Mouse (Mus musculus) kidney, embryonic 14.5 days (tissue): ENCODE data around the gene Unc80. TPM values are rescaled to one million over a fixed set of nuclear protein-coding genes. Genes with fewer than 3 reads are reported as not detected.

Experiments
- ATAC-seq: fragments of 200-750 bp; cut with Nextera tagmentation; 2 replicates; pipeline ENCODE4 v1.8.0; 2017; ENCODE audit warnings: moderate number of reproducible peaks, mild to moderate bottlenecking, moderate TSS enrichment, moderate library complexity; ENCODE audit not compliant: low FRiP score, low TSS enrichment
- H3K27ac ChIP-seq: fragments of 300-500 bp; sonication (generic); 2 replicates; pipeline ENCODE4 v1.5.1; 2014; ENCODE audit warnings: low read depth, mild to moderate bottlenecking, low read length, moderate library complexity, mixed read lengths
- H3K27me3 ChIP-seq: fragments of 300-500 bp; sonication (generic); 2 replicates; pipeline ENCODE4 v1.6.1; 2014; ENCODE audit warnings: mild to moderate bottlenecking, low read length; ENCODE audit not compliant: control insufficient read depth, insufficient read depth
- H3K36me3 ChIP-seq: fragments of 300-500 bp; sonication (generic); 2 replicates; pipeline ENCODE4 v1.6.1; 2014; ENCODE audit warnings: low read length, mixed read lengths; ENCODE audit not compliant: control insufficient read depth, insufficient read depth
- H3K4me1 ChIP-seq: fragments of 300-500 bp; sonication (generic); 2 replicates; pipeline ENCODE4 v1.6.1; 2014; ENCODE audit warnings: low read length, mixed read lengths; ENCODE audit not compliant: control insufficient read depth, insufficient read depth
- H3K4me2 ChIP-seq: fragments of 300-500 bp; sonication (generic); replicated peaks from 2 replicates; pipeline ENCODE4 v1.6.1; 2014; ENCODE audit warnings: low read depth, mild to moderate bottlenecking, low read length
- H3K4me3 ChIP-seq: fragments of 300-500 bp; sonication (generic); 2 replicates; pipeline ENCODE4 v1.5.1; 2014; ENCODE audit warnings: mild to moderate bottlenecking, low read length
- H3K9ac ChIP-seq: fragments of 300-500 bp; sonication (generic); 2 replicates; pipeline ENCODE4 v1.6.1; 2014; ENCODE audit warnings: low read depth, mild to moderate bottlenecking, low read length, moderate library complexity
- H3K9me3 ChIP-seq: fragments of 300-500 bp; sonication (generic); 2 replicates; pipeline ENCODE4 v1.6.1; 2016; ENCODE audit warnings: low read length; ENCODE audit not compliant: control insufficient read depth
- WGBS: fragments of 180-500 bp; shearing (Covaris S2); extraction: QIAGEN DNeasy Blood & Tissue Kit; methylation state at CpG from one replicate; pipeline ENCODE4 v1.1.7; 2014; 5-methylcytosine and 5-hydroxymethylcytosine counted together
- polyA plus RNA-seq: library from polyadenylated mRNA; unstranded; fragments of >200 nt; fragmentation: Nextera tagmentation; extraction: Ambion mirVana; gene quantifications from 2 replicates; pipeline ENCODE4 v1.2.1, GENCODE M21; 2014

The Unc80 gene
- polyA plus RNA-seq, 1 experiment from 2014 or later, result 0.01 TPM

DNA sequence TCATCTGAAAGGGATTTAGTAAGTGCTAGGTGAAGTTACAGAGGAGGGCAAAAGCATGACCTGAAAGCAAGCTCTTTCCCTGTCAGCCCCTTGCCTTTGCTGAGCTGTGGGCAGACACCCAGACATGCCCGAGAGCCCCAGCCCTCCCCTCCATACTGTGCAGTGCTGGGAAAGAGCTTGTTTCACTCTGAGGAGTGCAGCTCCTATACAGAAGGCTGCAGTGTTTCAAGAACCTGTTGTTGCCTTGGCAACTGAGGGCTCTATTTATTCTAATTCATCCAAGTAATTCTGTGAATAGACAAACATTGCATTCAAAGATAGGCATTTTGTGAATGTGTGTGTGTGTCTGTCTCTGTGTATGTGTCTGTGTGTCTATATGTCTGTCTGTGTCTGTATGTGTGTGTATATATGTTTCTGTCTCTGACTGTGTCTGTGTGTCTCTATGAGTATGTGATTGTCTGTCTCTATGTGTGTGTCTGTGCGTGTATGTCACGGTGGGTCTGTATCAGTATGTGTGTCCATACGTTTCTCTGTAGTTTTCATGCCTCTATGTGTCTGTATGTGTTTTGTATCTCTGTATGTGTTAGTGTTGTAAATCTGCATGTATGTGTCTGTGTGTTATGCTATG, 187.1 kb downstream of the Unc80 start:
- WGBS, result 70% methylated on average over 4 of the region's 4 CpGs

DNA sequence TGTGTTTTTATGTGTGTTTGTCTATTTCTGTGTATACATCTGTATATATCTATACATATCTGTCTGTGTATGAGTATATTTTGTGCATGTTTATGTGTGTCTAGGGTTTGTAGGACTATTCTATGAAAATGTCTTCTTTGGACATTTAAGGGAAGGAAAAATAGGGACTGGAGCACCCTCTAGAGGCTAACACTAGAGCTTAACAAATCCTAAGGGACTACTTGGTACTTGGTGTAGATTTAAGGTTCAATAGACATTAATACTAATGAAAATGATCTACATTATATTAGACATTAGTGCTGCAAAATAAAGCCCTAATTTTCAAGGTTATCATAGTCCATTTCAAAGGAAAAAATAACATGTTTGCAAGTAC, 187.6 kb downstream of the Unc80 start:
- Histone ChIP-seq H3K4me3 (no peak overlapping the region), H3K9ac (no peak overlapping the region), H3K36me3 (no peaks in the 10 kb centered on the region), H3K4me2 (no peak overlapping the region), H3K27me3 (no peaks in the 10 kb centered on the region), H3K27ac (no peak overlapping the region), H3K9me3 (no peaks in the 10 kb centered on the region), H3K4me1 (no peaks in the 10 kb centered on the region)
- ATAC-seq, result no peak

More for the DNA sequence above, 187.1 kb downstream of the Unc80 start:
- Histone ChIP-seq H3K27me3 (no peaks in the 10 kb centered on the region), H3K4me3 (no peak overlapping the region), H3K4me1 (no peaks in the 10 kb centered on the region), H3K4me2 (no peak overlapping the region), H3K36me3 (no peaks in the 10 kb centered on the region), H3K9me3 (no peaks in the 10 kb centered on the region), H3K27ac (no peak overlapping the region), H3K9ac (no peak overlapping the region)
- no peak for ATAC-seq

DNA sequence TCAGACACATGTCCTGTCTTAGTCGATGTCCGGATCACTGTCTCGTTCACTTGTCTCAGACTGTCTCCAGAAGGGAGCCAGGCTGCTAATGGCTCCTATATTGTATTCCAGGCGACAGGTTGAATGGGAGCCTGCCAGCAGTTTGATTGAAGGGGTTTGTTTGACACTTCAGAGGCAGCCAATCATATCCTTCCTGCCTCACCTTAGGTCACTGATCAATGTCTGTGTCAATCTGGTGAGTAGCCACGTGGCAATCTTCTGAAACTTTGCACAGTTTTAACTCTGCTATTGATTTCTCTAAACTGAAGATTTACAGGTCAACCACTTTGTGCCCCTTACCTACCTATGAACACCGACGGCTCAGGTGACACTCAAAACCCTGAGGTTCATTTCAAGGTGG, 203.3 kb downstream of the Unc80 start:
- H3K4me1 ChIP-seq, result no peaks in the 10 kb centered on the region
- no peak overlapping the region for H3K9ac ChIP-seq
- no peaks in the 10 kb centered on the region for H3K36me3 ChIP-seq
- no peak overlapping the region for H3K4me3 ChIP-seq
- H3K4me2 ChIP-seq, result no peak overlapping the region
- H3K27ac ChIP-seq, result no peak overlapping the region
- H3K9me3 ChIP-seq, result no peaks in the 10 kb centered on the region
- ATAC-seq, result no peak
- 74% methylated on average over 7 of the region's 7 CpGs for WGBS
- H3K27me3 ChIP-seq, result no peaks in the 10 kb centered on the region

DNA sequence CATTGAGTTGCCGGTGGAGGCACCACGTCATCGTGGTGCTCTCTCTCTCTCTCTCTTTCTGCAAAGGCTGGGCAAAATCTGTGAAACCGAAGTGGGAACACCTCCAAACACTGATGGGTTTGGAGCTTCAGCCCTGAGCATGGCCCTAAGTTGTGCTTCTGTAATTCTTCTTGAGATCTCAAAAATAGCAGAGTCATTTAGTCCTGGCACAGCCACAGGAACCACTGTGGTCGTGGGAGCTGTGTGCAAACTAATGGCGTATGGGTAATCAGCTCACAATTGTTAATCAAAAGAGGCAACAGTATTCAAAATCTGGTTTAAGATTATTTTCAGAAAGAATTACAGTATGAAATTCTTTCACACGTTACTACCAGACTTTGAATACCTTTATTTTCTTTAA, 204.6 kb downstream of the Unc80 start:
- H3K27me3 ChIP-seq, result no peaks in the 10 kb centered on the region
- no peak overlapping the region for H3K27ac ChIP-seq
- H3K4me2 ChIP-seq, result no peak overlapping the region
- H3K9me3 ChIP-seq, result no peaks in the 10 kb centered on the region
- no peak overlapping the region for H3K4me3 ChIP-seq
- ATAC-seq, result no peak
- H3K9ac ChIP-seq, result no peak overlapping the region
- WGBS, result 85% methylated on average over 7 of the region's 7 CpGs
- H3K4me1 ChIP-seq, result no peaks in the 10 kb centered on the region
- H3K36me3 ChIP-seq, result no peaks in the 10 kb centered on the region

DNA sequence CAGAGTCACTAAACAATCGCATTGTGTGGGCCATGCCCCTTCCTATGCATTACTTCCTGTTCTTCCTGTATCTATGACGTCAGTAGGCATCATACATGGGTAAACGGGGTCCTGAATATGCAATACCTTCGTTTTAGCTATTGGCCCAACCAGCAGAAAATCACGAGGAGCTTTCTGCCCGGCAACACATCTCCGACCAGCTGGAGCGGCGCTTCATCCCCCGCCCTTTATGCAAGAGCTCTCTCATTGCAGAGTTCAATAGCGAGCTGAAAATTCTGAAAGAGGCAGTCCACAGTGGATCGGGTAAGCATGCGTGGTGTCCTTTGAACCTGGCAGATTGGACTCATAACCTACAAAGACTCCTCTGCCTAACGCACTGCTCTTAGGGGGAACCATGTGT, 209.8 kb downstream of the Unc80 start:
- Histone ChIP-seq H3K27me3 (no peaks in the 10 kb centered on the region), H3K4me3 (no peak overlapping the region), H3K4me2 (no peak overlapping the region), H3K4me1 (no peaks in the 10 kb centered on the region), H3K9ac (no peak overlapping the region), H3K36me3 (no peaks in the 10 kb centered on the region), H3K9me3 (no peaks in the 10 kb centered on the region), H3K27ac (no peak overlapping the region)
- no peak for ATAC-seq
- 88% methylated on average over 14 of the region's 14 CpGs for WGBS

DNA sequence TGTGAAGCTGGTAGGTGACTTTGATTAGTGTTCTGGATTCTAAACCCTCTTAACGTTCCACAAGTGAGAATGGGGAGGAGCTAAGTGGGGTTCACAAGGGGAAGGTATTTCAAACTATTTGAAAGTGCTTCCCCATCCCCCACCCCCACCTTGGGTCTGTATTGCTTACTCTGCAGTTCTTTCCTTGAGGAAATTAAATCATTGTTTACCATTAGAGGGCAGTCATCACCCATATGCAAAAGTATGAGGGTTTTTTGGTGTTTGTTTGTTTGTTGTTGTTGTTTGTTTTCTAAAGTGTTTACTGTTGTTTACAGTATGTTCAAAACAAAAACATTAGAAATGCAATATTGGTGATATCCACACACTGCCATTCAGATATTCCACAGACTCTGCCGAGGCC, 210.5 kb downstream of the Unc80 start:
- H3K4me3 ChIP-seq, result no peak overlapping the region
- WGBS, result 44% methylated on average over 2 of the region's 2 CpGs
- H3K9me3 ChIP-seq, result no peaks in the 10 kb centered on the region

DNA sequence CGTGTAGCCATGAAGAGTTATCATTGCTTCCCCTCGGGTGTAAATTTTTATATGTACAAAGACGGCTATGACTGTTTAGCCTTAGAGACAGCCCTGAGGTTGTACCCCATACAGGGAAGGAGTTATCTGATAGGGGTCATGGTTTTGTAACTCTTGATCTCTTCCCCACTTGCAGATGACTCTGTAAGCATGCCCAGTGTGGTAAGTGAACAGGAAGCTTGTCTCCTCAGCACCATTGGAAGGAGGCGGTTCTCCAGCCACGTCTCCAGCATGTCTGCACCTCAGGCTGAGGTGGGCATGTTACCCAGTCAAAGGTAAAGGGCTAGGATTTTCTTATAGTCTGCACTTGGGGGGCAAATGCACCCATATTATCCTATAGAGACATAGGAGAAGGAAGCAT, 214.8 kb downstream of the Unc80 start:
- Histone ChIP-seq H3K4me1 (no peaks in the 10 kb centered on the region), H3K36me3 (no peaks in the 10 kb centered on the region), H3K27me3 (no peaks in the 10 kb centered on the region), H3K9me3 (no peaks in the 10 kb centered on the region), H3K27ac (no peak overlapping the region), H3K4me2 (no peak overlapping the region), H3K4me3 (no peak overlapping the region), H3K9ac (no peak overlapping the region)
- ATAC-seq, result no peak
- WGBS, result 87% methylated on average over 5 of the region's 5 CpGs

More for the DNA sequence above, 210.5 kb downstream of the Unc80 start:
- no peak overlapping the region for H3K27ac ChIP-seq
- H3K4me2 ChIP-seq, result no peak overlapping the region
- no peaks in the 10 kb centered on the region for H3K27me3 ChIP-seq
- H3K36me3 ChIP-seq, result no peaks in the 10 kb centered on the region
- no peaks in the 10 kb centered on the region for H3K4me1 ChIP-seq
- H3K9ac ChIP-seq, result no peak overlapping the region
- no peak for ATAC-seq

DNA sequence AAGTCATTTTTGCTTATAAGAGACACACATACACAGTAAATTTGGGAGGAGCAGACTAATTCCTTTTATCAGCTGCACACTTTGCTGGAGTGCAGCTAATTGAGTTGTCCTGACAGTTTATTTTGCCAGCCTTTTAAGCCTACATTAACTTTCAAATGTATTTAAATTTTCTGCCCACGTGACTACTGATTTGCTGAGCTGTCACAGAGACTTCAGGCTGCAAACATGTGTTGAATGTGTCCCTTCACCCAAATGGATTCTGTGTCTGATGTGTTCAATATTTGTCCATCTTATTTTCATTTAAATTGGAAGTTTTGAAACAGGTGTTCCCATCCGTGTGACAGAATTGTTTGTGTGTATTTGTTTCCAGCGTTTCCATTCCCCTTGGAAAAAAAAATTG, 223.6 kb downstream of the Unc80 start:
- Histone ChIP-seq H3K9me3 (no peaks in the 10 kb centered on the region), H3K27me3 (no peaks in the 10 kb centered on the region), H3K9ac (no peak overlapping the region), H3K4me1 (no peaks in the 10 kb centered on the region), H3K4me3 (no peak overlapping the region), H3K4me2 (no peak overlapping the region), H3K36me3 (no peaks in the 10 kb centered on the region), H3K27ac (no peak overlapping the region)
- 82% methylated on average over 3 of the region's 3 CpGs for WGBS
- ATAC-seq, result no peak

DNA sequence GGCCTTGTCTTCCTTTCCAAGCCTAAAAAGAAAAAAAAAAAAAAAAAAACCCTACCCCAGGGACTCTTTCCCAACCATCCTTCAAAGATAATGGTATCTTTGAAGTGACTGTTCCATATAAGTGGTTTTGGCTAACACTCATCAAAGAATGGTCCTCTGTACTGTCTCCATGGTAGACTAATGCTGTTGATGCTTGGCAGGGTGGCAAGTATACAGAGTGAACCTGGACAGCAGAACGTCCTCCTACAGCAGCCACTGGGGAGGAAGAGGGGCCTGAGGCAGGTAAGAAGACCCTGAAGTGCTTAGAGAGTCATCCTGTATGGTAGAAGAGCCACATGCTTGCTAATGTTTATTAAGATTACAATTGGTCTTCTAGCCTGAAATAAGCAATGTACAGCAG, 224.1 kb downstream of the Unc80 start:
- Histone ChIP-seq H3K4me3 (no peak overlapping the region), H3K4me1 (no peaks in the 10 kb centered on the region), H3K27ac (no peak overlapping the region), H3K36me3 (no peaks in the 10 kb centered on the region), H3K9me3 (no peaks in the 10 kb centered on the region), H3K9ac (no peak overlapping the region), H3K4me2 (no peak overlapping the region), H3K27me3 (no peaks in the 10 kb centered on the region)
- 78% methylated on average over 1 of the region's 1 CpGs for WGBS
- no peak for ATAC-seq
